Mouse (Mus musculus) CH12F3 (cell line): ENCODE measurements around the gene Dtd1.

ENCODE experiments used
- in situ Hi-C: fragments of 300-500 bp; cut with MboI; formaldehyde crosslinking; loops from 2 replicates; pipeline ENCODE4 v1.14.3; 2020; ENCODE audit warnings: low sequenced_read_pairs

Dtd1 gene

GRCm38 (mm10) chr2:144637671-144638395 lies 38.1 kb downstream of the Dtd1 start:
- in situ Hi-C loops: loop anchor here (25.0 kb wide), 2 partner anchors 474 to 949 kb away; no protein-coding TSS in a partner anchor

DNA sequence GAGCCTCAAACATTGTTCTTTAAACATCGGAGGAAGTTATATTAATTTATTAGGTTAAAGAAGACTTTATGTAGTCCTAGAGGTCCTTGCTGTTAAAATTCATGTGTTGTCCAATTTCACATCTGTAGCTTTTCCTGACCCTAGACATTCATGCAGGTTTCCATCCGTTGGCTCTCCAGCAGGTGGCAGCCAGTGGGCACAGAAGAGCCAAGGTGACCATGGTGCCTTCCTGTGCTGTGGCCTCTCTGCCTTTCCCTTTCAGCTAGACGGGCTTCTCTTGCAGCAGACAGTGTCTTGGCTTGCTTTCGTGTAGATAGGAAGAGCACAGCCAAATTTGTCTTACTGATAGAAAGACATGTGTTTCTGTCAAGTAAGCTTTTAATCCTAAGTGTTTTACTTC lies 39.0 kb downstream of the Dtd1 start:
- in situ Hi-C loops: loop anchor here (25.0 kb wide), 2 partner anchors 474 to 949 kb away; no protein-coding TSS in a partner anchor

DNA sequence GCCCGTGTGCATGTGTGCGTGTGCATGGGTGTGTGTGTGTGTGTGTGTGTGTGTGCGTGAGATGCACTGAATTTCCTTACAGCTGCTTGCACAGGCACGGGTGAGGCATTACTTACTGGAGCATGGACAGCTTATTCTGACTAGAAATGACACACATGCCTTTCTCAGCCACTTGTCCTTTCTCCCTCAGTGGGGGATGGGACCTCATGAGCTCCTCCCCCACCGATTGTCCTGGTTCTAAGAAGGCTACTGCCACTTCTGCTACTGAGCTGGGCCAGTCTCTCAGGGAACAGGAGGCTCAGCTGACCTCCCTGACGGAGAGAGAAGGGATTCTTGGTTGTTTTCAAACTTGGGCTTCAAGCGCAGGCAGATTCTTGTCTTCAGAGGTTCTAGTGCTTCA lies 40.4 kb downstream of the Dtd1 start:
- in situ Hi-C loops: loop anchor here (25.0 kb wide), 2 partner anchors 472 to 947 kb away; no protein-coding TSS in a partner anchor

- in situ Hi-C loops: loop anchor here (25.0 kb wide), 2 partner anchors 470 to 945 kb away; no protein-coding TSS in a partner anchor
These were observed 42.3 kb downstream of the Dtd1 start for GRCm38 (mm10) chr2:144641991-144642390.

DNA sequence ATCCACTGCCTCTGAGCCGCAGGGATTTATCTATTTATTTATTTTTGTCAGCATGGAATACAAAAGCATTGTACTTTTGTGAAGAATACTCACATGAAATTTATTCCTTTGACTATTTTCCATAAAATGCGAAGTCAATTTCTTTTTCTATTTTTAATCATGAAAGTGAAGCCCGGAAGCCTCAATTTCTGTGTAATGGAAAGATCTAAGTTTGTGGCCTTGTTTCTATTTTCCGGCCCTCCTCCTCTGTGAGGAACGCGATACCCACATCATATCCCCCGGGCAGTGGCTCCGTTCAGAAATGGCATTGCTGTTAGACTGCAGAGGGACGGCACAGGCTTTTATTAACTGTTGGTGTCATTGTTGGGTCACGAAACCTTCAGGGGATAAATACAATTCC lies 46.7 kb downstream of the Dtd1 start:
- in situ Hi-C loops: loop anchor here (25.0 kb wide), 2 partner anchors 466 to 941 kb away; no protein-coding TSS in a partner anchor

- in situ Hi-C loops: loop anchor here (25.0 kb wide), 2 partner anchors 465 to 940 kb away; no protein-coding TSS in a partner anchor
These were observed 47.5 kb downstream of the Dtd1 start for GRCm38 (mm10) chr2:144647151-144647550.

DNA sequence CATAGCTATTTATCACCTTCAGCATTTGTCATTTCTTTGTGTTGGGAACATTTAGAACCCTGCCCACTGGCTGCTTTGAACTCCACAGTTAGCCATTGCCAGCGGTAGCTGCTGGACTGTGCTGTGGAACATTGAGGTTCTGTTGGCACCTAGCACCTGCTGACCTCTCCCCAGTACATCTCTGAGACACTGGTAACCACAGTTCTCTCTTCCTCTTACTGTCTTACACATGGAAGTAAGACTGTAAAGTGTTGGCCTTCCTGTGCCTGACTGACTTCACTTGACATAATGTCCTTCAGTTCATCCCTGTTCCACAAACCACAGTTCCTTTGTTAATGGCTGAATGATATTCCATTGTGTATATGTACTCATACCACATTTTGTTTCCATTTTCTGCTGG lies 50.3 kb downstream of the Dtd1 start:
- in situ Hi-C loops: loop anchor here (25.0 kb wide), 2 partner anchors 462 to 937 kb away; no protein-coding TSS in a partner anchor

- in situ Hi-C loops: no loop called here
These were observed 53.1 kb downstream of the Dtd1 start for GRCm38 (mm10) chr2:144652841-144653240.

DNA sequence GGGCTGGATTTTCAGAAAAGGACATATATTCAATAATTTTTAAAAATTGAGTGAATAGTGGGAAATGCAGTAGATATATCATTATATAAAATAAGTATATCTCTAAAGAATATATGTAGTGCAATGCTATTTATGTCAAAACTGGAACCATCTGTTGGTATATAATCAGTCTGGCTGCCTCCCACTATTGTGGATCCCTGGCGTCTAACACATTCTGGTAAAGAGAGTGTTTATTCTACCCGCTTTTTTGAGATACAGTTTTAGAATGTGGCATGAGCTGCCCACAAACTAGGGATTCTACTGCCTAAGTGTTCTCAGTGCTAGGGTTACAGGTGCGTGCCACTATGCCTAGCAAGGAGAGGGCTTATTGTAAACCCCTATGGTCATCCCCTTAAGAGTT lies 55.6 kb downstream of the Dtd1 start:
- in situ Hi-C loops: no loop called here

DNA sequence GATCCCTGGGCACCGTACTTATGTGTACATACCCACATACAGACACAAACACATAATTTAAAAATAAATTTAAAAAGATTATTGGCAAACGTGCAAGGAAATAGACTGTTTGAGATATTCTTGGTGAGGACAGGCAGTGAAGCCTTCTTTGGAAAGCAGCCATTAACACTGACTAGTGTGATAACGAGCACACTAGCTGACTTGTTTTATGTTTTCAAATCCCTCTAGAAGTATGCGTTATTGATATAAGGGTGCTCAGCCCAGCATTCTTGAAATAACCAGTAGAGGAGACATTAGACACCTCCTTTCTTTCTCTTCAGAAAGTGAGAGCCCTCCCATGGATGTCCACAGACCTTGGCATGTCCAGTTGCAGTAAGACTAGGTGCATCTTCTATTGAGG lies 68.8 kb downstream of the Dtd1 start:
- in situ Hi-C loops: no loop called here

GRCm38 (mm10) chr2:144670289-144670930 lies 70.7 kb downstream of the Dtd1 start:
- in situ Hi-C loops: no loop called here

DNA sequence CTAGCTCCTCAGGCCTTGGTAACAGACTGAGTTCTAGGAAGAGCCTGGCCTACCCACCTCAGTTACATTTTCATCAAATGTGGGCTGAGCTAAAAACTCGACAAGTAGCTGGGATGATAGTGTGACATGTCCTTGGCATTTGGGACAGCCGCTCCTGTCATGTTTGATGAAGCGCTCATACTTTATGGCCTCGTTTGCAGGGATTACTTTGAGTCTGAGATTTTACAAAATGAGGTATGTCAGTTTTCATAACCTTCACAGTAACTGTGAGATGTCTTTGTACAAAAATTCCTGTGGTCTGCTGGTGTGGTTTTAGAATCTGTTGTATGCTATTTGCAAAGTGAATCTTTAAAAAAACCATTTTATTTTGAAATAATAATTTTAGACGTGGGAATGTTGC lies 72.7 kb downstream of the Dtd1 start:
- in situ Hi-C loops: no loop called here

GRCm38 (mm10) chr2:144676546-144677228 lies 77.0 kb downstream of the Dtd1 start:
- in situ Hi-C loops: no loop called here

DNA sequence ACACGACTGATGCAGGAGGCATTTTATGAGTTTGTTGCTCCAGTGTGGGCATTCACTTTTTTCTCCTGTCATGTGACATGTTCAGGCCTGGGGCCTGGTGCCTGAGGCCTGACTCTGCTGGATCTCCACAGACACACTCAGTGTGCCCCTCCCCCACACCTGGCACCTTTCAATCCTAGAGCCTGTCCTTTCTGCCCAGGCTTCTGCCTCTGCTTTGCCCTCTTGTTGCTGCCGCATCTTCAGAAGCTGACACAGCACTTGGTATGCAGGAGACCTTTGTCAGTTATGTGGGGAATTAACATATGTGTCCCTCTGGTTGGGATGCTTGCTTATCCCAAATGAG lies 77.5 kb downstream of the Dtd1 start:
- in situ Hi-C loops: no loop called here

GRCm38 (mm10) chr2:144678779-144679178 lies 79.1 kb downstream of the Dtd1 start:
- in situ Hi-C loops: no loop called here

- in situ Hi-C loops: no loop called here
These were observed 79.7 kb downstream of the Dtd1 start for GRCm38 (mm10) chr2:144679394-144679793.

GRCm38 (mm10) chr2:144692219-144692732 lies 92.6 kb downstream of the Dtd1 start:
- in situ Hi-C loops: no loop called here

GRCm38 (mm10) chr2:144692777-144693176 lies 93.1 kb downstream of the Dtd1 start:
- in situ Hi-C loops: no loop called here

DNA sequence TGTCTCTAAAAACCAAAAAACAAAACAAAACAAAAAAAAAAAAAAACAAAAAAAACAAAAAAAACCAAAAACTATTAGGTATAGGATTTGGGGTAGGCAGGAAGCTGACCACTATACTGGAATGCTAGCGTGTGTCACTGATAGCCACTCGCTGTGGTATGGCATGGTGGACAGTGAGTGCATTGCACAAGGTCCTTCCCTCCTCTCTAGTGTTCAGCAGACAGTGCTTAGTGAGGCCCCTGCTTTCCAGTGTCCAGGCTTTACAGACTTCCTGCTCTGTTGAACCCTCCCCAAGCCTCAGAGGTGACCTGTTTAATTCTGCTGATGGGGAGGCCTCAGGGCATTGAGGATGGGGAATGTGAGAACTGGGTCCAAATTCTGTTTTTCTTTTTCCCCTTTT lies 95.2 kb downstream of the Dtd1 start:
- in situ Hi-C loops: no loop called here

DNA sequence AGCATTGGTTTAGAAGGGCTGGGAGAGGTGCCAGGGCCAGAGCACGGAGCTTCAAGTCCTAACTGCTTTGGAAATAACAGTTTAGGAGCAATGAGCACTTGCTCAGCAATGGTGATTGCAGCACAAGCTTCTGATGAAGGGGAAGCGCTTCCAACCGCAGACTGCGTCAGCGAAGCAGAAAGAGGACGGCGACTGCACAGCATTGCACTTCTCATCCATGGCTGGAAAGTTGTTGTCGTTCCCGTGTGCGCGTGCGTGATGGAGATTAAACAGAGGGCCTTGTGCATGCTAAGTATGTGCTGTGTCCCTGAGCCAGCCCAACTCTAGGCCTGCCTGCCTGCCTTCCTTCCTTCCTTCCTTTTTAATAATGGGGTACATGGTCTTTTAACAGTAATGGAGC lies 98.3 kb downstream of the Dtd1 start:
- in situ Hi-C loops: no loop called here

DNA sequence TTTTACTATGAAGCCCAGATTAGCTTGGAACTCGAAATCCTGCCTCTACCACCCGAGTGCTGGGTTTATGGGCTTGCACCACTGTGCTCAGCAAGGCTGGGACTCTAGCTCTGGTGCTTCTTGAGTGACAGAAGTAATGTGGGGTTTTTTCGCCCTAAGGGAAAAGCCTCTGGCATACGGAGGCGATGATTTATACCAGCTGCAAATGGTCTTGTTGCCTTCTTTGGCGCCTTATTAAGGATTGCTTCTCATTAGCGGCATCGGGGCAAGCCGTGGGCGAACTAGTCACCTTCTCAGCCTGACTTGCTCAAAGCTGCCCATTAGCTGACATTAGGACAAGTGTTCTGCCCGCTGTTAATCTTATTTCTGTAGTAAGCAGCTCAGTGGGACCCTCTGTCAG lies 100.9 kb downstream of the Dtd1 start:
- in situ Hi-C loops: no loop called here
